Mouse (Mus musculus) CH12F3 (cell line): ENCODE measurements at regions not wholly inside any gene's neighbourhood (a gene's known extent, or its start where the extent isn't known, plus 50 kb on each side); places are given as distances from the start of the nearest gene placed in this dataset.
"Not testable (repeated sequence)": the region's sequence is repeated elsewhere in the genome, so short reads cannot be mapped to it uniquely, and the experiment has no call there.

Experiments used
- in situ Hi-C: fragments of 300-500 bp; cut with MboI; formaldehyde crosslinking; loops from 2 replicates; pipeline ENCODE4 v1.14.3; 2020; ENCODE audit warnings: low sequenced_read_pairs

GRCm38 (mm10) chr14:17539322-17539721 is 120.7 kb upstream of the Thrb start:
- in situ Hi-C loops = no loop called here

- in situ Hi-C loops = no loop called here
Observed at GRCm38 (mm10) chr14:17556458-17556857, 103.6 kb upstream of the Thrb start.

GRCm38 (mm10) chr14:17560001-17560400 is 100.1 kb upstream of the Thrb start:
- in situ Hi-C loops = not testable (repeated sequence)

GRCm38 (mm10) chr14:17567927-17568326 is 92.1 kb upstream of the Thrb start:
- in situ Hi-C loops = no loop called here

- in situ Hi-C loops = no loop called here
Observed at GRCm38 (mm10) chr14:17569087-17569636, 90.9 kb upstream of the Thrb start.

- in situ Hi-C loops = loop anchor here (25.0 kb wide), 1 partner anchor 91 kb away; no protein-coding TSS in a partner anchor
Observed at GRCm38 (mm10) chr14:17578776-17579175, 81.3 kb upstream of the Thrb start.

GRCm38 (mm10) chr14:17589595-17589994 is 70.5 kb upstream of the Thrb start:
- in situ Hi-C loops = loop anchor here (25.0 kb wide), 1 partner anchor 102 kb away; no protein-coding TSS in a partner anchor

DNA sequence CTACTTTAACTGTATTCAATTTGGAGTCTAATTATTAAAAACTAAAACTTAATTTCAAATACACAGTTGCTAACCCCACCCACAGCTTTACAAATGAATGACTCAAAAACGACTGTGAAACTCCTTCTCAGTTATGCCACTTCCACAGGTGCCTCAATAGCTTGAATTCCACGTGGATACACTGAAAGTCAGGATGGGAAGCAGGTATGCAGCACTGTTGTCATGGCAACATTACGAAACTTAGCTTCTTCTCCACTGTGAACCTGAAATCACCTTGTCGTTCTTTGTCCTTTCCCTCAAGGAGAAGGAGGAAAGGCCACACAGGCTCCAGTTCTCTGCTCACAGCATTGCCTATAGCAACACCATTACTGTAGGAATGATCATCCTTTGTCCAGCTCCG is 60.5 kb upstream of the Thrb start:
- in situ Hi-C loops = loop anchor here (25.0 kb wide), 1 partner anchor 112 kb away; no protein-coding TSS in a partner anchor

- in situ Hi-C loops = no loop called here
Observed at GRCm38 (mm10) chr14:17602357-17602756, 57.7 kb upstream of the Thrb start.

DNA sequence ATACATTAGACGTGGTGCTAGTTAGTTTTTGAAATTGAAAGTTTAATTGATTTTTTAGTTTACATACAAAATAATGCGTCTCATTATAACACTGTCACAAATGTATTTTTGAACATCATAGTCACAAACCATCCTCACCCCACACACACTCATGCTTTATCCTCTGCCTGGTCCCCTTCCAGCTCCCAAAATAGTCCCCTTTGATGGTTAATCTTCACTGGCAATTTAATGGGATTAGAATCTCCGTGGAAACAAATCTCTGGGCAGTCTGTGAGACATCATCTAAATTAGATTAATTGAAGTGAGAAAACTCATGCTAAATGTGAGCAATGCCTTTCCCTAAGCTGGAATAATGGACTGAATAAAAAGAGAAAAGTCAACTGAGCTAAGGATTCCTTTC is 54.0 kb upstream of the Thrb start:
- in situ Hi-C loops = no loop called here

DNA sequence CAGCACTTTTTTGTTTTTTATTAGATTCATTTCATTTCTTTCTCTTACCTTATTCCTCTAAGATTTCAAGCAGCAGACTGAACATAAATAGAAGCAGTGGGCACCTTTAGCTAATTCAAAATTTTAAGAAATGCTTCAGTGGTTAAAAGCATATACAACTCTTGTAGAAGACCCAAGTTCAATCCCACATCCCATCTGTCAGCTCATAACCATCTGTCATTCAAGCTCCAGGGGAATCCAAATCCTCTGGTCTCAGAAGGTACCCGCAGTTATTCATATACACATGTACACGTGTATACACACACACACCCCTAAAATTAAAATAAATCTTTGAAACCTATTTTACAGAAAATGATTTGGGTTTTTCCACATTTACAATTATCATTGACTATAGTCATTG is 52.9 kb upstream of the Thrb start:
- in situ Hi-C loops = no loop called here
